Mouse (Mus musculus): Measurements from ENCODE around the gene Arhgap8.
A peak's percentile ranks its signal among the peaks of the same experiment; 100 is the strongest.

Gene Arhgap8

DNA sequence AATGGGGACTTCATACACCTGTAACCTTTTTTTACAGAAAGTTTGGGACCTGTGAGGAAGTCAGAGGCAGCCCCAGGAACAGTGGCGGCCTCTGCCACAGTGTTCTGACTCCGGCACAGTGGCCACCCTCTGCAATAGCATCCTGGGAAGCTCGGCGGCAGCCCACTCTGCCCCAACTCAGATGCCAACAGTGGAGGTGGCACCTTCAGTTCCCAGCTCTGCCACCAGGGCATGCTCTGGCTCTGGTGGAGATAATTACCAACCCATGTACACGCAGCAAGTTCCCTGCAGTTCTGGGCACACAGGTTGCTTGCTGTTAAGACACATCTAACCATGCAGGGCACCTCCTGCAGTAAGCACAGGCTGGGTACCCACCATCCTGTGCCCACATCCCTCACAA is 80.3 kb downstream of the Arhgap8 start:
- DNase-seq (ENCODE audit: low spot score in 2 of 2) = peak; percentile 20 to 34

DNA sequence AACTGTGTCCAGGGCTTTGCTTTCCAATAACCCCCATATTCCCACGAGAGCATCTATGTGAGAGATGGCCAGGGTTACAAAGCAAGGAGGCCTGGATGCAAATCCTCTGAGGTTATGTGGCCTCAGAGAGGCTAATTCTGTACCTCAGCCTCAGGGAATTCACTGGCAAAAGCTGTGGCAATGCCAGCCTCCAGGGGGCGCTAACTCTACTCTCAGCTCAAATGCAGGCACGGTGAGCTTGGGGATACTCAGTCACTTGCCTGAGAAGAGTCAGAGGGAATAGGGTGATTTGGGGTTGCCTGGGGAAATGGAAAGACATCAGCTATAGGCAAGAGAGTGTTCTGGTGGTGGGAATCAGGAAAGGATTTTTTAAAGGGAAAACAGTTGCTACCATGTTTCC is 83.8 kb downstream of the Arhgap8 start:
- DNase-seq (ENCODE audit: low spot score in 2 of 2) = peak; percentile 70 to 80

DNA sequence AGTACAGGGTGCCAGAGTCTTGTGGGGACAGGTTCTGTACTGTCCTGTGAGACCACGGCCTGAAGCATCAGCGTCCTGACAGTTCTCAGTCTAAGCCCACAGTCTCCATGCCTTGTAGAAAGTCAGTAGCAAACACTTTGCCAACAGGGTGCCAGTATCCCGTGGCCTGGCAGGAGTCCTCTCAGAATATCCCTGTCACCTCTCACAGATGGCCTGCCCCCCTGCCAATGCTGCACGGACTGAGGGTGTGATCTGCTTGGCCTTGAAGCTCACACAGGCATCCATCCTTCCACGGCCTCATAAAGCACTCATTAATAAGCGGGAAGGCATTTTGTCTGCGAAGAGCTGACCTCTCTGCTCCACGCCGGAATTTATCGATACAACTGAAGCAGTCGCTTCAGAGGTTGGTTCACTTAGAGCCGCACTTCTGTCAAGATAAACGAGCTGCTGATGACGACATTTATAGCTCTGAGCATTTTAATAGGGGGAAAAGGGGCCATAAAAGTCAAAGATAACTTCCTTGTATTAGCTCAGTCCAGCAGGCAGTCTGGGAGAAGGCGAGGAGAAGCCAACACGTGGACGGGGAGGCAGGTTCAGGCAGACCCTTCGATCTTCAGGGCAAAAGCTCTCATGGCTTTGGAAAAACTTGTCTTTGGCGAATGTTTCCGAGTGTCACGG is 89.6 kb downstream of the Arhgap8 start:
- DNase-seq (ENCODE audit: low spot score in 2 of 2) = no peak

DNA sequence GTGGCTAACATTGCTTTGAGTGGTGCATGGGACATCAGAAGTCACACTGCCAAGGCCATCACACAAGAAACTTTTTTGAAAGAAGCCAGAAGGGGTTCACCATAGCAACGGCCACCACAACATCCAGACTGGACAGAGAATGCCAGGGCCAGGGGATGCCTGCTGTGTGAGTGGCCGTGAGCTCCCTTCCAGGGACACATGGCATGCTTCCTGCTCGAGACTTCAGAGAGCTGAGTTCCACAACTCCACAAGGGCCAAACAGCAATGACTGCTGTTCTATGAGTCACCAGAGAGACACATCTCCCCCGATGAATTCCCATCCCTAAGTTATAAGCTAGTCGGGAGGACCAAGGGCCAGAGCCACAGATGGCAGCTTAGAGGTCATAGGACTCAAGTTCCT is 91.3 kb downstream of the Arhgap8 start:
- DNase-seq (ENCODE audit: low spot score in 2 of 2) = no peak

DNA sequence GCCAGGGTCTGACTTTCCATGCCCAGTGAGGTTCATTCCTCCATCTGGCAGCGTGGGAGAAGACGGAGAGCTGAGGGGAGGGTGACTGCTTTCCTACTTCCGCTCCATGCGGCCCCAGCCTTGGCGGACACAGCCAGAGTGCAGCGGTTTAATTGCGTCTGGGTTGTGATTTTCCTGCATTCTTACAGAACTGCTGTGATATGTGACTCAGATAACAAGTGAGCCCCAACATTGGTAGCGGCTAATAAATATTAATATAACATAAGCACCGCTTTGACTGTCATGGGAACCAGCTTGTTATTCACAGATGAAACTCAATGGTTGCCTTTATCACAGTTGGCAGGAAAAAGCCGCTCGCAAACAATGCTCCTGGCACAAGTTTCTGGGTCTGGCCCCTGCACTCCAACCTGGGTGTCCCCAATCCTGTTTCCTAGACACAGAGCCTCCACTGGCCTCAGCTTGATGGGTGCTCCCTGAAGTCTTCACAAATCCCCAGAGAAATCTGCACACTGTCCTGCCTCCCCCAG is 93.0 kb downstream of the Arhgap8 start:
- DNase-seq (ENCODE audit: low spot score in 2 of 2) = peak; percentile 16 to 32

DNA sequence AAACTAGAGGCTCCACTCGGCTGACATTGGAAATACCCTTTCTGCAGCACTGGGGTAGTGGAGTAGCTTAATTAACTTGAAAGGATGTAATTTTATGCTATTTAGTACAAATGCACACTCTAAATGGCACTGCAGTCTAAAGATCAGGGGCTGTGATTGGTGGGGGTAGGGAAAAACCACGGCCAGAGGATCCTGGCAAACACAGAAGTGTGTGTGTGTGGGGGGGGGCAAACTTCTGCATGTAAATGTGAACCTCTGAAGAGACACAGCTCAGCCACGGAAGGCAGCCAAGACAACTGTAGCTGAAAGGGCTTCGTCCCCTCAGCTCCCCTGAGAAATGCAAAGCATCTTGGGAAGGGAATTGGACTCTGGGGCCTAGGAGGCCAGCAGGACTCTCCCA is 95.3 kb downstream of the Arhgap8 start:
- no peak for DNase-seq (ENCODE audit: low spot score in 2 of 2)

DNA sequence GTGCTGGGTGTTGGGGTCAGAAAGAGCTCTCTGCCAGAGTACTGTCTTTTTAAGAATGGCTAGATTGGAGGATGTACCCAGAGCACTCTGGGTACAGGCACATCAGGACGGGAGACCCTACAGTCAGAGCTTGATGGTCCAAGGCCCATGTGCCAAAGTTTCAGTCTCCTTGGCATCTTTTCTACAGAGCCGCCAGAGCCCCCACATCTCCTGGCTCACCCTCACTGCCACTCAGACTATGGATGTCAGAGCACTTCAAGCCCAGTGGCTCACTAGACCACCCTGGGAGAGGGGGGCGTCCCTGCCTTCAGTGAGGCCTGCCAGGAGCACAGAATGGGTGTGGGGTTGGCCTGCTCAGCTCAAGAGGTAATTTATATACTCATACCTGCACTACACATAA is 97.7 kb downstream of the Arhgap8 start:
- DNase-seq (ENCODE audit: low spot score in 2 of 2) = no peak

DNA sequence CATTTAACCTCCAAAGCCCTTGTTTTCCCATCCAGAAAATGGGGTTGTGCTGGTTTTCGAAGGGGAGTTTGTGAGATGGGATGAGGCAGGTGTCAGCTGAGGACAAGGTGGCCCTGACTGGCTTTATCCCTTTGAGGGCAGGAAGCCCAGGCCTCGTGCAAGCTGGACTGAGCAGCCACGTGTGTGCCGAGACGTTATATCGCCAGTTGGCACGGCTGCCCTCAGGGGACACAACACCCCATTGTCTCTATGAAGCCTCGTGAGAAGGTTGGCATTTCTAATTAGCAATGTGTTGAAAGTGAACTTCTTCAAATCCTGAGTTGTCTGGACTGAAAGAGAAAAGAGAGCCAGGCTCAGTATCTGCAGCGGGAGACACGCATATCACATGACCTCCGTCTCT is 98.4 kb downstream of the Arhgap8 start:
- DNase-seq (ENCODE audit: low spot score in 2 of 2) = no peak

DNA sequence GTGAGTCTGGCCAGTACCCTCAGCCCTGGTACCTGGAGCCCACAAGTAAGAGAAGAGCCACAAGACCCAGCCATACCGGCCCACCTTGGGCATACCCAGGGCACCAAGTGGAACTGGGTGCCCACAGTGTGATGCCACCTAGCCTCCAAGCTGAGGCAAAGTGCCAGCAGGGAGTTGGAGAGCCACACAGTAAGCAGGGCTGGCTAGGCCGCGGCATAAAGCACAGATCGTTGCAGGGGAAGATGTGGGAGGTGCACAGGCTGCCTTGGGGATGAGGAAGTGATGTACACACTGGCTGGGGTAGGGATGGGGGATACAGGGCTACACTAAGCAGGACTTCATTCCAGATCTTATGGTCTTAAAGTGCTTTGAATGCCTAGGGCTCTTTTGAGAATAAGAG is 101.0 kb downstream of the Arhgap8 start:
- DNase-seq (ENCODE audit: low spot score in 2 of 2) = peak; percentile 34 to 50

Data from right cerebral cortex, adult 2 months (tissue).